Mouse (Mus musculus) CH12.LX (cell line): ENCODE data around the gene U2af1.

ENCODE experiments used
- CTCF ChIP-seq, 2 experiments: IDR thresholded peaks in 1 of 2; conservative IDR thresholded peaks in 1 of 2; 2 replicates each; pipeline ENCODE4 v1.5.1; 2011 to 2012; ENCODE audit warnings: low read depth in 2 of 2, low read length in 2 of 2, improper control_type of control experiment in 1 of 2, inconsistent platforms in 1 of 2, mild to moderate bottlenecking in 1 of 2, moderate library complexity in 1 of 2
- E2F4 ChIP-seq: IDR thresholded peaks from 2 replicates; pipeline ENCODE4 v1.6.1; 2011; ENCODE audit warnings: low read depth, low read length, improper control_type of control experiment; ENCODE audit not compliant: insufficient replicate concordance
- HCFC1 ChIP-seq: IDR thresholded peaks from 2 replicates; pipeline ENCODE4 v1.6.1; 2012; ENCODE audit warnings: low read depth, mild to moderate bottlenecking, inconsistent platforms, low read length, improper control_type of control experiment
- KAT2A ChIP-seq: IDR thresholded peaks from 2 replicates; pipeline ENCODE4 v1.6.1; 2012; ENCODE audit warnings: low read length, improper control_type of control experiment, inconsistent platforms; ENCODE audit not compliant: insufficient replicate concordance
- MAFK ChIP-seq: IDR thresholded peaks from 2 replicates; pipeline ENCODE4 v1.6.1; 2011; ENCODE audit warnings: low read length, improper control_type of control experiment; ENCODE audit not compliant: insufficient replicate concordance
- NELFE ChIP-seq: IDR thresholded peaks from 2 replicates; pipeline ENCODE4 v1.6.1; 2011; ENCODE audit warnings: low read depth, low read length, improper control_type of control experiment
- POLR2A ChIP-seq: IDR thresholded peaks from 2 replicates; pipeline ENCODE4 v1.6.1; 2011; ENCODE audit warnings: low read depth, mild to moderate bottlenecking, improper control_type of control experiment, low read length
- TCF12 ChIP-seq: IDR thresholded peaks from 2 replicates; pipeline ENCODE4 v1.6.1; 2014; ENCODE audit warnings: low read depth, mild to moderate bottlenecking, inconsistent platforms, low read length, improper control_type of control experiment
- USF1 ChIP-seq: IDR thresholded peaks from 2 replicates; pipeline ENCODE4 v1.6.1; 2014; ENCODE audit warnings: low read depth, mild to moderate bottlenecking, inconsistent platforms, low read length, improper control_type of control experiment
- USF2 ChIP-seq: conservative IDR thresholded peaks from 2 replicates; pipeline ENCODE4 v1.6.1; 2011; ENCODE audit warnings: low read depth, low read length, improper control_type of control experiment

- TF ChIP-seq USF2 (no peak), KAT2A (no peak), MAFK (no peak), USF1 (no peak), CTCF (conservative IDR thresholded peaks at IDR 0.05 in 1 of 2, IDR thresholded peaks at IDR 0.05 in 1 of 2; ENCODE audit: low read depth in 2 of 2, low read length in 2 of 2) (no peak), HCFC1 (no peak), E2F4 (no peak), POLR2A (no peak), TCF12 (no peak), NELFE (no peak)
These were observed 13.6 kb upstream of the U2af1 start for GRCm38 (mm10) chr17:31672279-31672678.
